Mouse (Mus musculus): Measurements from ENCODE around the gene Gm26657. TPM values are rescaled to one million over a fixed set of nuclear protein-coding genes. Genes with fewer than 3 reads are reported as not detected.

Gm26657 gene
- polyA plus RNA-seq, 1 experiment from 2014 or later, result not detected

Other genes starting within 250 kb of the Gm26657 start
- not detected in 2 replicates for gene Actl7b, start 1.4 kb downstream of the Gm26657 start, polyA plus RNA-seq (2015; fragmentation: Nextera tagmentation; extraction: Ambion mirVana)
- not detected in 2 replicates for gene Actl7a, start 3.3 kb downstream of the Gm26657 start, polyA plus RNA-seq (2015; fragmentation: Nextera tagmentation; extraction: Ambion mirVana)
- gene Elp1, start 62.3 kb downstream of the Gm26657 start, polyA plus RNA-seq (2015; fragmentation: Nextera tagmentation; extraction: Ambion mirVana), result 64.7 and 68.7 TPM in 2 replicates
- 16.0 and 16.4 TPM in 2 replicates for gene Fam206a, start 62.3 kb downstream of the Gm26657 start, polyA plus RNA-seq (2015; fragmentation: Nextera tagmentation; extraction: Ambion mirVana)
- gene Ctnnal1, start 125.1 kb downstream of the Gm26657 start, polyA plus RNA-seq (2015; fragmentation: Nextera tagmentation; extraction: Ambion mirVana), result 11.1 and 11.4 TPM in 2 replicates
- gene Tmem245, start 207.4 kb downstream of the Gm26657 start, polyA plus RNA-seq (2015; fragmentation: Nextera tagmentation; extraction: Ambion mirVana), result 8.3 and 8.7 TPM in 2 replicates